Mouse (Mus musculus): ENCODE data around the gene Map1a. TPM values are rescaled to one million over a fixed set of nuclear protein-coding genes. Genes with fewer than 3 reads are reported as not detected.

Map1a gene
- total RNA-seq (2015; ENCODE audit: low replicate concordance) = not detected in 2 replicates
- 0.14 TPM in 1 of 2 replicates, not detected in the other for total RNA-seq (2017; ENCODE audit: low replicate concordance)

DNA sequence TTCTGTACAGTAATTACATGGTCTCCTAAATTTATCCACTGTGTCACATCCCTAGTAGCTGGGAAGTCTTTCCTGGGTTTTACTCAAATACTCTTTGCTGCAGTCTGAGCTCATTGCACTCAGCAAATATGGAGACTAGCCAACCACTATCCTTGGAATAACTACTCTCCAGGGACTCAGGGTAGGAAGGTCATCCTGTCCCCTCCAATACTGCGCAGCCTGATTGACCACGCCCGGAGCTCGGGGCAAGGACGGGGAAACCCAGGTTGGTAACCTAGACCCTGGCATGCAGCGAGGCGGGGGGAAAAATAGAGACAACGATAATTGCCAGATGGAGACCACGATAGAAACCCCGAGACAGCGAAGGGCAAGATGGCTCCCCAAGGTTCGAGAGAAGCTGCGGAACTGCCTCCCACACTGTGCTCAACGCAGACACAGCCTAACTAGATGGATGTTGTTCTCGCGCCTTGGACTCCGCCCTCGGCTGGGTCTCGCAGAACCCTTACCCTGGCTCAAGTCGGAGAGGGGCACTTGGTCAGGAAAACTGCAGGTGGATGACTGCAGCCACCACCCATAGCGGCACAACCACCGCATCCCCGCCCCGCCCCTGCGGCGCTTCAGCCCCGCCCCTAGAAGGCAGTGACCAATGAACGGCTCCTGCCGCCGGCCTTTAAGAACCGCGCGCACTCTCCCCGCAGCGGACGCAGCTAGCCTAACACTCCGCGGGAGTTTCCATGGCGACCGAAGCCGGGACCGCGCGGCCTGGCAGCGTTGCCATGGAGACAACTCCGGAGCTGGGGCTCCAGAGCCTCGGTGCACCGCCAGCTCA, at the start of gene Map1a:
TSS of gene Map1a (plus strand) at position 700 of the 829 bp plus-strand sequence.
- peak; percentile 95 for ATAC-seq (replicated peaks; ENCODE audit: low FRiP score, poor library complexity, severe bottlenecking)

- ATAC-seq (replicated peaks; ENCODE audit: low FRiP score, poor library complexity, severe bottlenecking) = no peak
These were observed 45.3 kb upstream of the Map1a start for GRCm38 (mm10) chr2:121244099-121244498.

GRCm38 (mm10) chr2:121249758-121250157, 39.6 kb upstream of the Map1a start:
- ATAC-seq (replicated peaks; ENCODE audit: low FRiP score, poor library complexity, severe bottlenecking) = no peak

- no peak for ATAC-seq (replicated peaks; ENCODE audit: low FRiP score, poor library complexity, severe bottlenecking)
These were observed 21.0 kb upstream of the Map1a start for GRCm38 (mm10) chr2:121268446-121268845.

GRCm38 (mm10) chr2:121270521-121271235, 18.7 kb upstream of the Map1a start:
- 0 out of 2 replicates have a peak, but pooled peaks have one; percentile 7 for ATAC-seq (replicated peaks; ENCODE audit: low FRiP score, poor library complexity, severe bottlenecking)

- peak; percentile 98 for ATAC-seq (replicated peaks; ENCODE audit: low FRiP score, poor library complexity, severe bottlenecking)
These were observed 18.0 kb upstream of the Map1a start, which contains the start of gene Trp53bp1 for GRCm38 (mm10) chr2:121271236-121271927. Trp53bp1 (minus strand) TSS chr2:121271407.

DNA sequence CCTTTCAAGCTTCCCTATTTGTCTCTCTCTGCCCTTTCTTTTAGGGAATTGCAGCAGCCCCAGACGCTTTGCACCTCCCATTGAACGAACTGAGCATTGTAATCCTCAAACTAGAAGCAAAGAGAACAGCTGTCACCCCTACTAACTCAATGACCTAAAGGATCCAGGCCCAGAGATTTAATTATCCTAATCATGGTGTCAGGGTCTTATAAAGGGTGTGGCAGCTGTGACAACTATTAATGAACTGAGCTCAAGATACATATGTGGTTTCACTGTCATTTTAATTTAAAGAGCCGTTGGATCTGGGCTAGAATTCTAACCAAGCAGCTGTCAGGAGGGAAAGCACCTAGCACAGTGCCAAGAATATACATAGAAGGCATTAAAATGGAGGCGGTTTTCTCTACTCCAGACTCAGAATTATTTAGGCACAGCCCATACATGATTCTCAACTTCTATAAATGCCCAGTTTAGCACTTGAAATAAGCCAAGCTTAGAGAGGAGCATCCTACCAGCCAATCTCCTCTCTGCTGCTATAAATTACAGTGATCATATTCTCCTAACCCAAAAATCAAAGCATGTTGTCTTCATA, 17.4 kb upstream of the Map1a start:
- no peak for ATAC-seq (replicated peaks; ENCODE audit: low FRiP score, poor library complexity, severe bottlenecking)

DNA sequence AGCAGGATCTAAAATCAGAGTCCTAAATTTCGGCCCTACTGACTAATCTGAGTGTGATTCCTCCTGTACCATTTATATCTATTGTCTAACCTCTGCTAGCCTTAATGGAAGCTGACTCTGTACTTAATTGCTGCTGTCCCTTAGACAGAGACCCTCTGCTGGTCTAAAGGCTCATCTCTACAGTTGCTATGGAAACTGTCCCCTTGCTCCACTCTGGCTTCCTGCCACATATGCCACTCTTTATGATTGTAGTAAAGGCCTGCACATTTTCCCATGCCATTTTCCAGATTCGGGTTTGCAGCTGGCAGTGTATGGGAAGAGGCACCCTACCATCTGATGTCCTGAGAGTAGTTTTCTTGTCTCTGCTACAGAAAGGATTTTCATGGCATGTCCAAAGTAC, 1.6 kb upstream of the Map1a start:
- ATAC-seq (replicated peaks; ENCODE audit: low FRiP score, poor library complexity, severe bottlenecking) = no peak

DNA sequence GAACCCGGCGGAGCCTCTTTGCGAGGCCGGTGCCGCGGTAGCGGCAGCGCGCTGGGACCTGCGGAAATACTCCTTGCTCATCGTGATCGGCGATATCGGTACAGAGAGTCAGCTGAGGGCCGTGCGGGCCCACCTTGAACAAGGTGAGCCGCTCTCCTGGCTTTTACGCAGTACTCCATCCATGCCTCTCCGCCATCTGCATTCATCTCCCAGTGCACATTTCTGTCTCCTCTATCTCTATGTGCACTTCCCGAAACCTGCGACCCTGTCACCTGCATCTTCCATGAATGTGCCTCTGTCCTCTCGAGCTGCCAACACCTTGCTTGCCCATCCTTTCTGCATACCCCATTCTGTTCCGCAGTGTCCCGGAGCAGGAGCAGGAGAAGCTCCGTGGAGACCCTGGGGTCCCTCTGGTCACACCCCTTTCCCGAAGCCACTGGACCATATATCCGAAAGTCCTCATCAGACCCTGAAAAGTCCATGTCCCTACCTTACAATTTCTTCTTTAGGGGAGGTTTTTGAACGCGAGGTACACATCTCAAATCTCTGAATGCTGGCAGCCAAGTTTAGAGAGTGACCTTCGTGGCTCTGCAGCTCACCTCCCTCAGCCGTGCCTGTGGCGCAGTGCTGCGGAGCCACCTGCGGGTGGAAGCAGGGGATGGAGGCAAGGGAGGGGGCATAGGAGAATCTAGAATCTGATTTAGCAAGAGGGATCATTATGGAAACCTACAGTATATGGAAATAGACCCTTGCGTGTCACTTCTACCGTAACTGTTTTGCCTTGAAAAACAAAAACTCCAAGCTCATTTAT, 535 bp downstream of the Map1a start:
- ATAC-seq (replicated peaks; ENCODE audit: low FRiP score, poor library complexity, severe bottlenecking) = no peak

DNA sequence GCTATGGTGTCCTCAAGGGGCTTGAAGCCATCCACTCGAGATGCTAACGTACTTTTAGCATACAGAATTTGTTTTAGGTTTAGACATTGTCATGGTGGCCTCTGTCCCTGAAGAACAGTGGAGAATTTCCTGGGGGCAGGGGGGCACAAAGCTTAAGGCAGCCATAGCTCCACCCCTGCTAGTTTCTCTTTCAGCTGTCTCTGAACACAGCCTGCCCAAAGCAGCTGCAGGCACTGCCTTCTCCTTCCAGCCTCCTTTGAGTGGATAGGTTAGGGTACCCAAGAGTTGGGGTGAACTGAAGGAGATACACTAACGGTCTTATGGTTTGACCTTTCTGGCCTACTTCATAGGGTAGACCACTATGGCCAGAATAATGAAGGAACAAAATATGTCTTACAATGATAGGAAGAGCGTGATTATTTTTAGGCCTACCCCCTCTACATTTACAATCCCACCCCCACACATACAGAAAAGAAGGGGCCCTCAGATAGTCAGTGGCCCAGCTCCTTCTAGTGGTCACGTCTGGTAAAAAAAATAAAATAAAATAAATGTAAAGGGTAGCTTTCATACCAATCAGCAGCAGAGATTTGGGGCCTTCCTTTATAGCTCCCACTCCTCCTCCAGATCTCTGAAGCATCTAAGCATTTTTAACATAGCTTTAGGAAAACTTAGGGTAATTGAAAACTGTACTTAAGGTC, 3.1 kb downstream of the Map1a start:
- ATAC-seq (replicated peaks; ENCODE audit: low FRiP score, poor library complexity, severe bottlenecking) = no peak

GRCm38 (mm10) chr2:121294182-121294581, 4.8 kb downstream of the Map1a start:
- no peak for ATAC-seq (replicated peaks; ENCODE audit: low FRiP score, poor library complexity, severe bottlenecking)

DNA sequence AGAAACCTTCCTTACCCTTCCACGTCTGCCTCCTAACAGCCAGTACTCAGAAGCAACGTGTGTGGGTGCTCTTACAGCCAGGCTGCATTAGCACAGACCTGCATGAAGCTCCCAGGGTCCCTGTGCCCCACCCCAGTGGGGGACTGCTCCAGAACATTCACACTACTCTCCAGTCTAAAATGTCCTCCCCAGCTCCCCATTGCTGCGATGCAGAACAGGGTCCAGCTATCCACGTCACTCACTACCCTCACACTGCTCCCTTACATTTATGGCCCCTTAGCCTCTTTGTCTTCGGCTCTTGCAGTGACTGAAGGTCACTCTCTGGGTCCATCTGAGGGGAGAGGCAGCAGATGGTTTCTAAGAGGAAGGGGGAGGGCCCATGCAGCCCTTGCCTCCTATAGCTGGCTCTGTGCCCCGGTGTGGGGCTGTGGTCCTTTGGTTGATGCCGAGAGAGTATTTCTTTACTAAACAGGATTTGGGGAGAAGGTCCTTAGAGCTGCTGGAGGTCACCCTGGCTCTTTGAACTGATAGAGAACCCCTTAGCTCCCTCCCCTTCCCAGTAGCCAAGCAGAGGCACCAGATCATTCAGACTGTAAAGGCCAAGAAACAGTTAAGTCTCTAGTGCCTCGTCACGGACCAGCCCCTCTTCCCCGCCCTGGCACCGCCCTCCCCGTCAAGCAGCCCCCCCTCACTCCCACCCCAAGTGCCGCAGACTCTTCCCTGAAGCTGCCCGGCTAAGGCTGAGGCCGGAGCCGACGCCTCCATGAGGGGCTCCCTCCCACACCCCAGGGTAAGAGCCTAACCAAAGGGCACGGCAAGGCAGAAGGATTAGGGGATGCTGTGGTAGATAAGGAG, 5.6 kb downstream of the Map1a start:
- no peak for ATAC-seq (replicated peaks; ENCODE audit: low FRiP score, poor library complexity, severe bottlenecking)

DNA sequence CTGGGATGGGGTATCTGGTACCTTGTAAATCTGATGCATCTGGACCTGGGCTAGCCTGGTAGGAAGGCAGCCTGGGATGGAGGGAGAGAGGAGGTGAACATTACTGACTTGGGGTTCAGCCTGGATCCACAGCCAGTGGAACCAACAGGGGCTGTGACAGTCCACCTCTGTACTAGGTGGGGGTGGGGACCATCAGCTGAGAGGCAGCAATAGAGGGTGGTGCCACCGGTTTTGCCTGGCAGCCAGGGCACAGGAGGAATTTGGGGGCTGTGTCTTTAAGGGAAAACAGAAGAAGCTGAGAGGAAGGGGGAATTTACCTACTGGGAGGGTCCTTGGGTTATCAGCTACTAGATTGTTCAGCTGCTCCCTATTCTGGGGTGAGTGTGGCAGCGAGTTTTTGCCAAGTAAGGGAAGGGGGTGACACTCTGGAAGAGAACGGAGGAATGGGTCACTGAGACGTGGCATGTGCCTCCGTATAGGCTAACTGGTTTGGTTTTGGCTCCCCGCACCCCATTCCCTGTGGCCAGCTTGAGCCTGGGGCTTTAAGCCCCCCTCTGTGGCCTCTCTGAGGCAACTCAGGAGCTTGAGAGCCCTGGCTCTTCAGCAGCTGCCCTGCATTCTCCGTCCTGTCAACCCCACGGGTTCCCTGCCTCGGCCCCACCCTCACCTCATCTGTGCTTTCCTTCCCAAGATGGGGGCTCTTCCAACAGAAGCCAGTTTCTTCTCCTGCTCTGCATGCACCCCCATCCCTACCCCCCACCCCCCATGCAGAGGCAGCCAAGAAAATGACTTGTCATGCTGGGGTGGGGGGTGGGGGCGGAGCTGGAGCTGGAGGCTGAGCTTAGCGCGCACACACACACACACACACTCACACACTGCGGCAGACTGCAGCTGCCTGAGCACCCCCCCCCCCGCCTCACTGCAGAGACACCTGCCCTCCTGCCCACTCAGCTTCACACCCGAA, 6.5 kb downstream of the Map1a start:
- no peak for ATAC-seq (replicated peaks; ENCODE audit: low FRiP score, poor library complexity, severe bottlenecking)

DNA sequence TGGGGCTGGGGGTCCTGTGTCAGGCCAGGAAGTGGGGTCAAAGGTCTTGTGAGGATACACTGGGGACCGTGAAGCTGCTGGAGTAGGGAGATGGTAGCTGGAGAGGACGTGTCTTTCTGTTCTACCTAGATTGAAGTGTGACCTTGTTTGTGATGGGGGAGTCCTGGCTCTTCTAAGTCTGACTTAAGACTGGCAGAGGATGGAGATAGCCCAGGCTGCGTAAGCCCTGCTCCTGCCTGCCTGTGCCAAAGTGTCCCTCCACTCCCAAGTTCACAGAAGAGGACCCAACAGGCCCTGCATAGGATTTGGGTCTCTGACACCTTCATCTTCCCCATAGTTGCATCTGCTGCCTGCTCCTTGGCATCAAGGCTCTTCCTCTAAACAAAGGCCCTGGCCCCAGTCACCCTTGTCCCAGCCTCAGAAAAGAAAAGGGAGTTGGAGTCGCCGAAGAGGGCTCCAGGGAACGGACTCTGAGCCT, 7.4 kb downstream of the Map1a start:
- no peak for ATAC-seq (replicated peaks; ENCODE audit: low FRiP score, poor library complexity, severe bottlenecking)

GRCm38 (mm10) chr2:121297701-121298100, 8.3 kb downstream of the Map1a start:
- ATAC-seq (replicated peaks; ENCODE audit: low FRiP score, poor library complexity, severe bottlenecking) = no peak

- ATAC-seq (replicated peaks; ENCODE audit: low FRiP score, poor library complexity, severe bottlenecking) = no peak
These were observed 8.7 kb downstream of the Map1a start for GRCm38 (mm10) chr2:121298131-121298530.
